Mouse (Mus musculus) forebrain, embryonic 10.5 days (tissue): ENCODE measurements around the gene Zdhhc19. TPM values are rescaled to one million over a fixed set of nuclear protein-coding genes. Genes with fewer than 3 reads are reported as not detected.

Experiments used
- DNase-seq: peaks from one replicate; pipeline ENCODE4 v3.0.0-alpha.2; 2017; ENCODE audit warnings: low spot score; ENCODE audit errors: extremely low spot score
- H3K27ac ChIP-seq: fragments of 300-500 bp; sonication (generic); 2 replicates; pipeline ENCODE4 v1.5.1; 2016; ENCODE audit warnings: mild to moderate bottlenecking
- H3K27me3 ChIP-seq: fragments of 300-500 bp; sonication (generic); 2 replicates; pipeline ENCODE4 v1.6.1; 2016; ENCODE audit warnings: mild to moderate bottlenecking; ENCODE audit not compliant: poor library complexity, severe bottlenecking
- H3K36me3 ChIP-seq: fragments of 300-500 bp; sonication (generic); replicated peaks from 2 replicates; pipeline ENCODE4 v1.6.1; 2016; ENCODE audit warnings: mild to moderate bottlenecking, moderate library complexity
- H3K4me1 ChIP-seq: fragments of 300-500 bp; sonication (generic); 2 replicates; pipeline ENCODE4 v1.6.1; 2016
- H3K4me3 ChIP-seq: fragments of 300-500 bp; sonication (generic); 2 replicates; pipeline ENCODE4 v1.5.1; 2016; ENCODE audit warnings: mild to moderate bottlenecking, moderate library complexity
- H3K9me3 ChIP-seq: fragments of 300-500 bp; sonication (generic); 2 replicates; pipeline ENCODE4 v1.6.1; 2016; ENCODE audit warnings: mild to moderate bottlenecking, moderate library complexity
- WGBS: fragments of 180-500 bp; shearing (Covaris S2); methylation state at CpG from one replicate; pipeline ENCODE4 v1.1.7; 2016; 5-methylcytosine and 5-hydroxymethylcytosine counted together
- polyA plus RNA-seq: library from polyadenylated mRNA; unstranded; fragments of >200 nt; fragmentation: Nextera tagmentation; extraction: Ambion mirVana; gene quantifications from 2 replicates; pipeline ENCODE4 v1.2.1, GENCODE M21; 2016

Gene Zdhhc19
- polyA plus RNA-seq, 1 experiment from 2014 or later, result not detected

DNA sequence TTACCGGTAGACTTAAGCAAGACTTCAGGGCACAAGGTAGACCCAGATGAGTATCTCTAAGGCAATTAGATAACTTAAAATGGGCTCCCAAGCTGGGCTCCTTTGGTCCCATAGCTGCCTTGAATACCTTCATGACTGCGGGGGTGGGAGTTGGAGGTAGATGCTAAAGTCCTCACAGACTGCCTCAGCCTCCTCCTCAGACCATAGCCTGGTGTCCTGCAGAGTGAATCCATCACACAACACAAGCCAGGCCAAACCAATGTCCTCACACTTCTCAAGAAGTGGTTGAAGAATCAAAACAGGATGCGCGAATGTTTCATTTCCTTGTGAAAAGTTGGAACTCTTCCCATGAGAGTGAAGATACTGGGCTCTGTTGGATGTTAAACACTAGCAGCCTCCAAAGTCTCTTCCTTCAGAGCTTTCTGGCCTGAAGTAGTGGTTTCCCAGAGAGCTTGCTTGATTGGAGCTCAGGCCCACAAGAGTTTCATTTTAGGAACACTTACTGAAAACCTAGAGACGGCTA lies 97.3 kb downstream of the Zdhhc19 start:
- Histone ChIP-seq H3K4me1 (peaks cover 9% of the 10 kb centered on the region), H3K4me3 (no peak overlapping the region), H3K27me3 (no peaks in the 10 kb centered on the region), H3K9me3 (no peaks in the 10 kb centered on the region), H3K36me3 (no peaks in the 10 kb centered on the region), H3K27ac (no peak overlapping the region)
- 93% methylated on average over 5 of the region's 5 CpGs for WGBS
- no peak for DNase-seq

DNA sequence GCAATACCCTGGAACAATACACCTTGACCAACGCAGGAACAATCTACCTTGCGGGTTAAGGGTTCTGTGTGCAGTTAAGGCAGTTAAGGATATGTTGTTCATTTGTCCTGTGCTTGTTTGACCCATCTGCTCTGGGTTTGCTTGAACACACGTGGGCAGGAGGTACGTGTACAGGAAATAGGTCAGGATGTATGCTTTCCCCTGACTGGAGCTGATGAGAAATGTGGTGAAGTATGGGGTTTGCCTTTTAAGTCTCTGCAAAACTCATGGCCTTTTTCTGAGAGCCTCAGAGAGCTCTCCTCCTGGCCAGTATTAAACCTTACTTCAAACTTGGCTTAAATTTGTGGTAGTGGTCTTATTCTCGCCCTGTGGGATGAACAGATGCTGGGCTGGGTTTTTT lies 97.9 kb downstream of the Zdhhc19 start:
- no peaks in the 10 kb centered on the region for H3K9me3 ChIP-seq
- no peak for DNase-seq
- H3K36me3 ChIP-seq, result no peaks in the 10 kb centered on the region
- 83% methylated on average over 5 of the region's 5 CpGs for WGBS
- no peak overlapping the region for H3K27ac ChIP-seq
- H3K27me3 ChIP-seq, result no peaks in the 10 kb centered on the region
- peaks cover 9% of the 10 kb centered on the region for H3K4me1 ChIP-seq
- H3K4me3 ChIP-seq, result no peak overlapping the region

DNA sequence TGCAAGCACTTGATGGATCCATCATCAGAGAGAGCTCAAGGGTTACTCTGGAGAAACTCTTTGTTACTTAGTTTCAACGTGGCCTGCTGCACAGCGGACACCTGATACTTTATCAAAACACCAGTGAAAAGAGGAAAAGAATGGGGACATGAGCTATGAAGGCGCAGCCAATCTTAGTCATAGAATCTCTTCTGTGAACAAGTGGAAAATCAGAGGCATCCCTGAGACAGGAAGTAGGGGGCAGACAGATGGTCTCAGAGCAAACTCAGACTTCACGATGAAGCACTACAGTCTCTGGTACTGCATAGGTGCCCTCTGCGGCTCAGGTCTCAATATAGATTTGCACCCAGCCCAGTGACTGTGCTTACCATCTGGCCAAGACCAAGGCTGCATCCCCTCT lies 98.6 kb downstream of the Zdhhc19 start:
- Histone ChIP-seq H3K36me3 (no peaks in the 10 kb centered on the region), H3K4me1 (peaks cover 9% of the 10 kb centered on the region), H3K4me3 (no peak overlapping the region), H3K9me3 (no peaks in the 10 kb centered on the region), H3K27me3 (no peaks in the 10 kb centered on the region), H3K27ac (no peak overlapping the region)
- no peak for DNase-seq
- 74% methylated on average over 5 of the region's 5 CpGs for WGBS

DNA sequence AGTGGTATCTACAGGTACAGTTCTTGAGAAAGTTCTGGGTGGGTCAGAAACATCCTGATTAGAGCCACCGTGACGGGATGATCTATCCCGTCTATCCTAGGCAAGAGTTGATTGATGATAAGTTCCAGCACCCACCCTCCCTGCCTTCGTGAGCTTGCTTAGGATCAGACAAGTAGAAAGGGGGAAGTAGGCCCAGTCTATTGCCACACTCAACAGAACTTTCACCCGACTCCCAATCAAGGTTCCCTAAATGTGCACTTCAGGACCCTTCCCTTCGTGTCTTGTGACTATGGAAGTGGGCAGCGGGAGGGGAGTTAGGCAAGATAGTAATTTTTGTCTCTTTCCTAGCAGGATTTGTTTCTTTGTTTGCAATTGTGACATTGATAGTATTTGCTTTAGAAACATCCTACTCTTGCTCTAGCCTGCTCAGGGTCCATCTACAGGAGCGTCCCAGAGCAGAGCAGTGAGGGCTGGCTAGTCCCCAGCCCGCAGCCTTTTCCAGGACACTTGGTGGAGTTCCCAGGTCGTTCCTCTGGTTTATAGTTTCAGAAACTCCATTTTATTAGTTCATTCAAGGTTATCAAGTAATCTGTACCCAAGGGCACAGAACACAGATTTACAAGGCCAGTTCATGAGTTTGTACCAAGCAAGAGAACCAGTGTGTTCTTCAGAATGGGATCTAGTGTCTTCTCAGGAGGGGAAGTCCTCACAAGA lies 99.2 kb downstream of the Zdhhc19 start:
- no peak for DNase-seq
- Histone ChIP-seq H3K4me3 (no peak overlapping the region), H3K9me3 (no peaks in the 10 kb centered on the region), H3K36me3 (no peaks in the 10 kb centered on the region), H3K27ac (no peak overlapping the region), H3K4me1 (peaks cover 9% of the 10 kb centered on the region), H3K27me3 (no peaks in the 10 kb centered on the region)
- 91% methylated on average over 10 of the region's 10 CpGs for WGBS

DNA sequence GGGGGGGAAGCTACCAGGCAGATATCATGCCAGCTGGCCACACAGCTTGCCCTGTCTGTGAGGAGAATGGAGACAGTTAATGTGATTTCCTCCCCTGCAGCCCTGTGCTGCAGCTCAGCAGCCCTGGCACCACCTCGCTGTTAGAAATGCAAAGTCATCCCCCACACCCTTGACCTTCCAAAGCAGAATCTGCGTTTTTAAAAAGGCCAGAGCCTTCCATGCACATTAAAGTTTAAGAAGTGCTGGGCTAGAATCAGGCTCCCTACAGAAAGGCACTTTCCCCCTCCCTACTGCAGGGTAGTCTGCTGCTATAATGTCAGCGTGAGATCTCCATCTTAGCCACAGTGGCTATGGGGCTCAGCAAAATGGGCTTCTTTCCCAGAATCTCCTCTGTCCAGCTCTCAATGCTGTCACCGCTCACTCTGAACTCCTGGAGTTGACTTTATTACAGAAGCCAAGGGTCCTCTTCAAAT lies 101.9 kb downstream of the Zdhhc19 start:
- Histone ChIP-seq H3K4me1 (peaks cover 9% of the 10 kb centered on the region), H3K9me3 (no peaks in the 10 kb centered on the region), H3K27me3 (no peaks in the 10 kb centered on the region), H3K27ac (peak overlapping the region; percentile 15; the same call in 1 of the 2 replicates), H3K4me3 (no peak overlapping the region), H3K36me3 (no peaks in the 10 kb centered on the region)
- no peak for DNase-seq
- WGBS, result 56% methylated on average over 4 of the region's 4 CpGs

DNA sequence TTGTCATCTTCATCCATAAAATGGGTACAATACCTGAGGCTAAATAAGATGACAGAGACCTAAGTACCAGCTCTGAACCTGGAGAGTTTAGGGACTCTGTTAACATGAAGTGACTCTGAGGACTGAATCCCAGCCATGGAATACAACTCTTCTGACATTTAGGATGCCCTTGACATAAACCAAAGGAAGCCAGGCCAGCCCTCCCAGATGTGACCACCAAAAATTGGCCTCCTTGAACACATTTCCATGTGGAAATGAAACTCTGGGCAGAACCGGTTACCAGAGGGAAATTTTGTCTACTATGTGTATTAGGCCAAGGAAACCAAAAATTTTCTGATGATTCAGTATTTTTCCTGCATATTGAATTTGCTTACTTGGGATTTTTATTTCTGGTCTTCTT lies 103.1 kb downstream of the Zdhhc19 start:
- Histone ChIP-seq H3K4me1 (peaks cover 9% of the 10 kb centered on the region), H3K27ac (no peak overlapping the region), H3K36me3 (no peaks in the 10 kb centered on the region), H3K9me3 (no peaks in the 10 kb centered on the region), H3K27me3 (no peaks in the 10 kb centered on the region), H3K4me3 (no peak overlapping the region)
- no peak for DNase-seq
- WGBS, result 86% methylated on average over 1 of the region's 1 CpGs

DNA sequence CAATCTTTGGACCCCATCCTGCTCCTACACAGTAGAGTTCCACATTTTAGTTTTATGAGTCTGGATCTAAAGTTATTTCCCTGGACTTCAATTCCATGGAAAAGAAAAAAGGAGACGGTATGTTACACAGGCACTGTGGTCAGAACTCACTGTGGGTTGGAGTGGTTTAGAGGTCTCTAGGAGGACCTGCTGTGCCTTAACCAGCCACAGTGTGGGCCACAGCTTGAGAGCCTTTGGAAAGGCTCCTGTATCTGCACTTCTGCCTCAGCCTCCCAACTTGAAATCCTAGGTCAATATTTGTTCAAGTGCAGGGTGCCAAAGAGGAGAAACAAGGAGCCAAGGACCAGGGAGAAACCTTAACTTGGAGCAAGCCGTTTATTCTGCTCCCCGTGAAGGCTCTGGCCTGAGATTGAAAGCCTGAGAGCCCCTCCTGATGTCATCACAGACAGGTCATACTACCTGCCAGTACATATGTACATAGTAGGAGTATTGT lies 106.2 kb downstream of the Zdhhc19 start:
- DNase-seq, result no peak
- Histone ChIP-seq H3K4me1 (peaks cover 7% of the 10 kb centered on the region), H3K27me3 (peaks cover 5% of the 10 kb centered on the region), H3K4me3 (no peak overlapping the region), H3K9me3 (no peaks in the 10 kb centered on the region), H3K27ac (no peak overlapping the region), H3K36me3 (no peaks in the 10 kb centered on the region)
- 83% methylated on average over 3 of the region's 3 CpGs for WGBS

DNA sequence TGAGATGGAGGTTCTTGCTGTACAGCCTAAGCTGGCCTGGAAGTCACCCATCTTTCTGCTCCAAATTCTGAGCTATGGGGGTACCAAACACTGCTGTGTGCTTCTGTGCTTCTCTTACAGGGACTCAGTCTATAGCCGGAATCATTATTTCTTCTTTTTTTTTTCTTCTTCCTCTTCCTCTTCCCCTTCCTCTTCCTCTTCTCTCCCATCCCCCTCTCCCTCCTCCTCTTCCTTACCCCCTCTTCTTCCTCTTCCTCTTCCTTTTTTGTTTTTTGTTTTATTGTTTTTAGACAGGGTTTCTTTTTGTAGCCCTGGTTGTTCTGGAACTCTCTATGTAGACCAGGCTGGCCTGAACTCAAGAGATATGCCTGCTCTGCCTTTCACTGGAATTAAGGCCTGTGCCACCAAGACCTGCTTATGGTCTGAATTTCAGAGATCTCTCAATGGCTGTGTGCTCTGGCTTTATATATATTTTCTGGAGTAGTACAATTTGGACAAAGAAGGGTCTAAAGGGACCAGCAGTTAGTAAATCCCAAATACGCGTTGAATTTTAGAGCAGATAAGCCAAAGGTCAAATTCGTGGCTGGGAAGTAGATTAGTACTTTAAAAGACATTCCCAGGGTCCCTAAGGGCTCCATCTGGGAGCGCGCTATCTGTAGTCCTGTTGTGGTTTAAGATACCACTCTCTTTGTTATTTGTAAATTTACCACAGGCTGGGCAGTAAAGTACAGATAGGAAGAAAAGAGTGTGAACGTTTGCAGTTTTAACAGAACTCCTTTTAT lies 111.7 kb downstream of the Zdhhc19 start:
- DNase-seq, result no peak
- Histone ChIP-seq H3K27me3 (peaks cover 14% of the 10 kb centered on the region), H3K27ac (peak overlapping the region; percentile 98), H3K9me3 (no peaks in the 10 kb centered on the region), H3K4me3 (peak overlapping the region; percentile 88), H3K36me3 (peaks cover 5% of the 10 kb centered on the region), H3K4me1 (peaks cover 33% of the 10 kb centered on the region)
- WGBS, result 70% methylated on average over 7 of the region's 7 CpGs

DNA sequence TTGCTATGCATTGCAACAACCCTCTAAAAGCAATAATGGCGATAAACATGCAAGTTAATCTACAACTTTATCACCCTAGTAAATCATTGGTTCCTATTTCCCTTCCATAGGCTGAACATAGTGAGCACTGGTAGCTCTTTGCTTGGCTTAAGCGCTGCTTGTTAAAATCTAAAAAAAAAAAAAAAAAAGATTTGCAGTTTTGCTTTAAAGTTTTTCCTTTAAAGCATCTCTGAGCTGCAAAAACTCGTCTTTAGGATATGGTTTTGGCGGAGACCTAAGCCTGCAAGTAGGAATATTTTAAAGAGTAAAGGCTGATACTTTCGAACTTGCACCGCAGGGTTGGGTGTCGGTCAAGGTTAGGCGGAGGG lies 112.3 kb downstream of the Zdhhc19 start:
- peak overlapping the region; percentile 88 for H3K4me3 ChIP-seq
- 14% methylated on average over 8 of the region's 8 CpGs for WGBS
- no peak for DNase-seq
- H3K9me3 ChIP-seq, result no peaks in the 10 kb centered on the region
- H3K36me3 ChIP-seq, result peaks cover 10% of the 10 kb centered on the region
- peak overlapping the region; percentile 98 for H3K27ac ChIP-seq
- peaks cover 33% of the 10 kb centered on the region for H3K4me1 ChIP-seq
- H3K27me3 ChIP-seq, result peaks cover 14% of the 10 kb centered on the region

DNA sequence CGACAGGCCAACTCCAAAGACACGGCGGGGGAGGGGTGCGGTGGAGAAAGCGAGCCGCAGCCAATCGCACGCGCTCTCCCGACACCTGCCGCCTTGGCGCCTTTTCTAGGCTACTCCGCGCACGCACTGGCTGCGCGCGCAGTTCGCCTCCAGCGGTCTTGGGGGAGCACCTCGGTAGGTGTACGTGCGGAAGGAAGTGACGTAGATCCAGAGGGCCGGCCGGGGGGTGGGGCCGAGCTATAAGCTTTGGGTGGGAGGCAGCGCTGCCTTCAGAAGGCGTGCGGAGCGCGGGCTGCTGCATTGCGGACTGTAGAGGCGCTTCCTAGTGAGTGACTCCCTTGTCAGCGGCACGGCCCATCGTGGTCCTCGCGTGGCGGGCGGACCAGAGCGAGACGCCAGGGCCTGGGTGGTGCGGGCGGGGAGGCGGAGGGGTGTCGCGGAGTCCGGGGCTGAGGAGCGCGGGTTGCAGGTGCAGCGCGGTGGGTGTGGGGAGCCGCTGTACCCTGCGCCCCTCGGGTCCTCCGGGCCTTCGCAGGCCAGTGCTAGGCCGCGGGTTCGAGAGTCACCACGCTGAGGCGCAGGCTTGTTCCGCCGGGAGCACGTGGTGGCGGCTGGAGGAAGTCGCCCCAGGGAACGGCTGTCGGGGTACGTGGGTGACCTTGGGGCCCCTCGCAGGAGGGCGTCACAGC lies 112.8 kb downstream of the Zdhhc19 start, which contains the start of gene Tfrc:
Tfrc (plus strand) TSS at position 209 of the 689 bp plus-strand sequence.
- WGBS, result under 1% methylated on average over 73 of the region's 73 CpGs
- peak; percentile 99 for DNase-seq
- H3K4me1 ChIP-seq, result peaks cover 33% of the 10 kb centered on the region
- H3K27me3 ChIP-seq, result peaks cover 14% of the 10 kb centered on the region
- H3K4me3 ChIP-seq, result peak within 1 kb of the TSS; percentile 88
- H3K27ac ChIP-seq, result peak within 1 kb of the TSS; percentile 98
- H3K9me3 ChIP-seq, result no peaks in the 10 kb centered on the region
- peaks cover 15% of the 10 kb centered on the region for H3K36me3 ChIP-seq

DNA sequence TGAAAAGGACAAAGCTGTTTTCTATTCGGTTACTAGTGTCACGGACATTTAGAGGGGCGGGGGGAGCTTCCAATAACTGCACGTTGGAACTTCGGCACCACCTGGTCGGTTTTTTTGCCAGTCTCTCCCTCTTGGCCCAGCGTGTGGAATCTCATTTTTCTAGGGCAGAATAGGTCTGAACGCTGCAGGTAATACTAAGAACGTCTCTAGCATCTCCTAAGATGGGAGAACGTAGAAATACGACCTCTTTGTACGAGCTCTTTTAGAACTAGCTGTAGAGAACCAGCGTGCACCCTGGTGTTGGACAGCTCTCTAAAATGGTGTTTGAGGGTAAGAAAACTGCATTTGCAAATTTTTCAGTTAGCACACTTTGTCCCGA lies 113.3 kb downstream of the Zdhhc19 start:
- no peaks in the 10 kb centered on the region for H3K9me3 ChIP-seq
- WGBS, result under 1% methylated on average over 14 of the region's 14 CpGs
- peaks cover 14% of the 10 kb centered on the region for H3K27me3 ChIP-seq
- peak overlapping the region; percentile 88 for H3K4me3 ChIP-seq
- H3K36me3 ChIP-seq, result peaks cover 20% of the 10 kb centered on the region
- H3K4me1 ChIP-seq, result peaks cover 33% of the 10 kb centered on the region
- peak overlapping the region; percentile 98 for H3K27ac ChIP-seq
- no peak for DNase-seq

DNA sequence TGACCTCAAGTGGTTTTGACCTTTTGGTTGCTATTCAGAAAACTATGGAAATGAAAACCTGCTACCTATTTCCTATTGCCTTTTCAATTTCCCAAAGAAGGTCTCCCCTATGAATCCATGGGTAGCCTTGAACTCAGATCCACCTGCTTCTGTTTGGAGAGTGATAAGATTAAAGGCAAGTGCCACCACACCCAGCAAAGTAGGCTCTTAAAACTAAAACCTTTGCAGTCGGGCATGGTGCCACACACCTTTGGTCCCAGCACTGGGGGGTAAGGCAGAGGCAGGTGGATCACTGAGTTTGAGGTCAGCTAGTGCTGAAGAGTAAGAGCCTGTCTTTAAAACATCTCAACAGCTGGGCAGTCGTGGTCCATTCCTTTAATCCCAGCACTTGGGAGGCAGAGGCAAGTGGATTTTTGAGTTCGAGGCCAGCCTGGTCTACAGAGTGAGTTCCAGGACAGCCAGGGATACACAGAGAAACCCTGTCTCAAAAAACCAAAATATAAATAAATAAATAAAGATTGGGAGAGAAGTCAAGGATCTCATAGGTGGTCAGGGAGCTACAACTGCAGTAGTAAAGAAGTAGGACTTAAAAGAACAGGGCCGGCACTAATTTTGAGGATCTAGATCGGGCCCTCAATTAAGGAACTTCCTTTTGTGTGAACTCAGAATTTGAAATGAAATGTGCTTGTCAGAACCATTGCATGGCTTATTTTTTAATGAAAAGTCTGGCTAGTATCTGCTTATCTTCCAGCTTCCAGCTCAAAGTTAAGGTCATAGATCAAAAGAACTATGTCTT lies 114.6 kb downstream of the Zdhhc19 start:
- Histone ChIP-seq H3K27me3 (peaks cover 14% of the 10 kb centered on the region), H3K27ac (0 out of 2 replicates have a peak overlapping the region, but pooled peaks have one; percentile 25), H3K36me3 (peaks cover 33% of the 10 kb centered on the region), H3K4me3 (peak overlapping the region; percentile 88), H3K4me1 (peaks cover 33% of the 10 kb centered on the region), H3K9me3 (no peaks in the 10 kb centered on the region)
- 79% methylated on average over 5 of the region's 5 CpGs for WGBS
- no peak for DNase-seq
